Mouse (Mus musculus): ENCODE data around the gene Tmem176b. TPM values are rescaled to one million over a fixed set of nuclear protein-coding genes. Genes with fewer than 3 reads are reported as not detected.

Tmem176b gene
- polyA plus RNA-seq, 1 experiment: 265 TPM

GRCm38 (mm10) chr6:48861616-48862280 lies 20.5 kb upstream of the Tmem176b start:
- Histone ChIP-seq H3K4me3 (ENCODE audit: control insufficient read depth, insufficient read depth, low read length) (no peak overlapping the region), H3K27me3 (ENCODE audit: control insufficient read depth, insufficient read depth, low read length) (no peaks in the 10 kb centered on the region), H3K4me1 (replicated peaks; ENCODE audit: control insufficient read depth, insufficient read depth, low read length) (peaks cover 4% of the 10 kb centered on the region), H3K36me3 (ENCODE audit: control insufficient read depth, insufficient read depth, low read length) (no peaks in the 10 kb centered on the region), H3K27ac (ENCODE audit: control insufficient read depth, insufficient read depth, low read length) (no peak overlapping the region)
- TF ChIP-seq CTCF (IDR thresholded peaks at IDR 0.05; ENCODE audit: borderline replicate concordance, control insufficient read depth, extremely low read depth, insufficient read depth, low read length, poor library complexity) (no peak), POLR2A (IDR thresholded peaks at IDR 0.05; ENCODE audit: control insufficient read depth, extremely low read depth, insufficient read depth, low read length, poor library complexity) (no peak)
- WGBS: 94% methylated on average over 12 of the region's 12 CpGs
- no peak for DNase-seq

GRCm38 (mm10) chr6:48860851-48861250 lies 19.6 kb upstream of the Tmem176b start:
- H3K27me3 ChIP-seq (ENCODE audit: control insufficient read depth, insufficient read depth, low read length): no peaks in the 10 kb centered on the region
- 96% methylated on average over 1 of the region's 1 CpGs for WGBS
- H3K27ac ChIP-seq (ENCODE audit: control insufficient read depth, insufficient read depth, low read length): no peak overlapping the region
- peaks cover 4% of the 10 kb centered on the region for H3K4me1 ChIP-seq (replicated peaks; ENCODE audit: control insufficient read depth, insufficient read depth, low read length)
- H3K4me3 ChIP-seq (ENCODE audit: control insufficient read depth, insufficient read depth, low read length): no peak overlapping the region
- TF ChIP-seq POLR2A (IDR thresholded peaks at IDR 0.05; ENCODE audit: control insufficient read depth, extremely low read depth, insufficient read depth, low read length, poor library complexity) (no peak), CTCF (IDR thresholded peaks at IDR 0.05; ENCODE audit: borderline replicate concordance, control insufficient read depth, extremely low read depth, insufficient read depth, low read length, poor library complexity) (no peak)
- no peaks in the 10 kb centered on the region for H3K36me3 ChIP-seq (ENCODE audit: control insufficient read depth, insufficient read depth, low read length)
- DNase-seq: no peak

- no peaks in the 10 kb centered on the region for H3K27me3 ChIP-seq (ENCODE audit: control insufficient read depth, insufficient read depth, low read length)
- WGBS: 12% methylated on average over 23 of the region's 23 CpGs
- no peak overlapping the region for H3K4me3 ChIP-seq (ENCODE audit: control insufficient read depth, insufficient read depth, low read length)
- H3K36me3 ChIP-seq (ENCODE audit: control insufficient read depth, insufficient read depth, low read length): no peaks in the 10 kb centered on the region
- H3K4me1 ChIP-seq (replicated peaks; ENCODE audit: control insufficient read depth, insufficient read depth, low read length): peaks cover 4% of the 10 kb centered on the region
- DNase-seq: peak; percentile 58
- H3K27ac ChIP-seq (ENCODE audit: control insufficient read depth, insufficient read depth, low read length): no peak overlapping the region
- no peak for TF ChIP-seq POLR2A (IDR thresholded peaks at IDR 0.05; ENCODE audit: control insufficient read depth, extremely low read depth, insufficient read depth, low read length, poor library complexity)
- peak; percentile 60; the same call in 1 of the 2 replicates for TF ChIP-seq CTCF (IDR thresholded peaks at IDR 0.05; ENCODE audit: borderline replicate concordance, control insufficient read depth, extremely low read depth, insufficient read depth, low read length, poor library complexity)
These were observed 19.0 kb upstream of the Tmem176b start for GRCm38 (mm10) chr6:48860130-48860815.

GRCm38 (mm10) chr6:48857613-48858302 lies 16.5 kb upstream of the Tmem176b start:
- no peak for TF ChIP-seq CTCF (IDR thresholded peaks at IDR 0.05; ENCODE audit: borderline replicate concordance, control insufficient read depth, extremely low read depth, insufficient read depth, low read length, poor library complexity)
- TF ChIP-seq POLR2A (IDR thresholded peaks at IDR 0.05; ENCODE audit: control insufficient read depth, extremely low read depth, insufficient read depth, low read length, poor library complexity): no peak
- DNase-seq: no peak
- H3K27me3 ChIP-seq (ENCODE audit: control insufficient read depth, insufficient read depth, low read length): no peaks in the 10 kb centered on the region; the same call in 1 of the 2 replicates
- H3K27ac ChIP-seq (ENCODE audit: control insufficient read depth, insufficient read depth, low read length): no peak overlapping the region
- H3K36me3 ChIP-seq (ENCODE audit: control insufficient read depth, insufficient read depth, low read length): no peaks in the 10 kb centered on the region
- H3K4me3 ChIP-seq (ENCODE audit: control insufficient read depth, insufficient read depth, low read length): no peak overlapping the region
- H3K4me1 ChIP-seq (replicated peaks; ENCODE audit: control insufficient read depth, insufficient read depth, low read length): peaks cover 4% of the 10 kb centered on the region
- 49% methylated on average over 8 of the region's 8 CpGs for WGBS

GRCm38 (mm10) chr6:48854155-48854554 lies 12.9 kb upstream of the Tmem176b start:
- Histone ChIP-seq H3K27me3 (ENCODE audit: control insufficient read depth, insufficient read depth, low read length) (no peaks in the 10 kb centered on the region; the same call in 1 of the 2 replicates), H3K27ac (ENCODE audit: control insufficient read depth, insufficient read depth, low read length) (no peak overlapping the region), H3K36me3 (ENCODE audit: control insufficient read depth, insufficient read depth, low read length) (no peaks in the 10 kb centered on the region), H3K4me1 (replicated peaks; ENCODE audit: control insufficient read depth, insufficient read depth, low read length) (no peaks in the 10 kb centered on the region), H3K4me3 (ENCODE audit: control insufficient read depth, insufficient read depth, low read length) (no peak overlapping the region)
- TF ChIP-seq POLR2A (IDR thresholded peaks at IDR 0.05; ENCODE audit: control insufficient read depth, extremely low read depth, insufficient read depth, low read length, poor library complexity): no peak
- TF ChIP-seq CTCF (IDR thresholded peaks at IDR 0.05; ENCODE audit: borderline replicate concordance, control insufficient read depth, extremely low read depth, insufficient read depth, low read length, poor library complexity): no peak
- no peak for DNase-seq
- 98% methylated on average over 2 of the region's 2 CpGs for whole genome bisulfite sequencing

GRCm38 (mm10) chr6:48851820-48852491 lies 10.7 kb upstream of the Tmem176b start:
- 24% methylated on average over 29 of the region's 29 CpGs for WGBS
- H3K27me3 ChIP-seq (ENCODE audit: control insufficient read depth, insufficient read depth, low read length): no peaks in the 10 kb centered on the region; the same call in 1 of the 2 replicates
- no peak for TF ChIP-seq POLR2A (IDR thresholded peaks at IDR 0.05; ENCODE audit: control insufficient read depth, extremely low read depth, insufficient read depth, low read length, poor library complexity)
- no peak for TF ChIP-seq CTCF (IDR thresholded peaks at IDR 0.05; ENCODE audit: borderline replicate concordance, control insufficient read depth, extremely low read depth, insufficient read depth, low read length, poor library complexity)
- no peak overlapping the region for H3K4me3 ChIP-seq (ENCODE audit: control insufficient read depth, insufficient read depth, low read length)
- DNase-seq: no peak
- no peak overlapping the region for H3K27ac ChIP-seq (ENCODE audit: control insufficient read depth, insufficient read depth, low read length)
- H3K36me3 ChIP-seq (ENCODE audit: control insufficient read depth, insufficient read depth, low read length): no peaks in the 10 kb centered on the region
- H3K4me1 ChIP-seq (replicated peaks; ENCODE audit: control insufficient read depth, insufficient read depth, low read length): no peaks in the 10 kb centered on the region

All from thymus, adult 2 months (tissue).